Mouse (Mus musculus) CH12.LX (cell line): ENCODE results near the gene Meox1.

Experiments used
- BHLHE40 ChIP-seq: IDR thresholded peaks from 2 replicates; pipeline ENCODE4 v1.6.1; 2011; ENCODE audit warnings: mild to moderate bottlenecking, low read depth, low read length, improper control_type of control experiment
- JUN ChIP-seq: IDR thresholded peaks from 2 replicates; pipeline ENCODE4 v1.6.1; 2011; ENCODE audit warnings: low read depth, mild to moderate bottlenecking, low read length, improper control_type of control experiment, moderate library complexity; ENCODE audit not compliant: insufficient read depth
- MAX ChIP-seq: IDR thresholded peaks from 2 replicates; pipeline ENCODE4 v1.6.1; 2011; ENCODE audit warnings: low read length, improper control_type of control experiment
- USF1 ChIP-seq: IDR thresholded peaks from 2 replicates; pipeline ENCODE4 v1.6.1; 2014; ENCODE audit warnings: low read depth, mild to moderate bottlenecking, inconsistent platforms, low read length, improper control_type of control experiment

DNA sequence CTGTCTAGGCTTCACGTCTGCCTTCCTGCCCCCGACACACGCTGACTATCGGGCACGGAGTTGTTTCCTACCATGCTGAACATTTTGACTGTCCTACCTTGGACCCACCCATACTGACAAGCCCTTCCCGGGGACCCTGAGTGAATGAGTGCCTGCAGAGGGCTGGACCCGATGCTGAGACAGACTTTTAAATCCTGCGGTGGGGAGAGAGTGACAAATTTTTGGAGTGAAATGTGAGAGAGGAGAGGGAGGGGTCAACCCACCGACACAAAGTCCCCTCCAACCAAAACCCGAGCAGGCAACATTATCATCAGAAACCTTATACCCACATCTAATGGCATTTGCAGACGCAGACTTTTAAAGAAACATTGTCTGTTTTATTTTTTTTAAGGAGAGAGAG is at the start of gene Meox1:
- no peak for TF ChIP-seq MAX
- no peak for TF ChIP-seq USF1
- no peak for TF ChIP-seq BHLHE40
- TF ChIP-seq JUN, result no peak
